16 mouse cellular contexts compared by ENCODE assay signal in genomic region chr9:42799694-42800093, GRCm38 (mm10).
"Had no signal": no experiment of that assay in that cellular context is flagged by ENCODE, and none has a peak within 500 bp of the region (broad histone marks: within the 10 kb centered on the region; RNA-seq: fewer than 3 reads in every experiment).

No protein-coding gene starts in this region.

- H3K4me3 ChIP-seq: heart, embryonic 13.5 days; heart, embryonic 15.5 days; hindbrain, embryonic 13.5 days; hindbrain, embryonic 15.5 days; kidney, embryonic 15.5 days; limb, embryonic 13.5 days; limb, embryonic 15.5 days had no signal

- DNase-seq: gastrocnemius, postnatal 14 days; gastrocnemius, postnatal 36 days; layer of hippocampus, adult 9-11 months; layer of hippocampus, postnatal 36 days had no signal

- H3K4me2 ChIP-seq: heart, embryonic 11.5 days; heart, embryonic 13.5 days; heart, embryonic 15.5 days; hindbrain, embryonic 13.5 days; hindbrain, embryonic 15.5 days; kidney, embryonic 15.5 days; limb, embryonic 13.5 days; limb, embryonic 15.5 days had no signal

- H3K27ac ChIP-seq: heart, embryonic 13.5 days; heart, embryonic 15.5 days; hindbrain, embryonic 13.5 days; hindbrain, embryonic 15.5 days; hindbrain, postnatal 0 days; kidney, embryonic 15.5 days; kidney, postnatal 0 days; limb, embryonic 13.5 days; limb, embryonic 15.5 days had no signal

- H3K9ac ChIP-seq: forebrain, postnatal 0 days; heart, embryonic 13.5 days; heart, embryonic 15.5 days; hindbrain, embryonic 13.5 days; hindbrain, embryonic 15.5 days; kidney, embryonic 15.5 days; limb, embryonic 13.5 days; limb, embryonic 15.5 days had no signal

- H3K36me3 ChIP-seq: heart, embryonic 13.5 days; heart, embryonic 15.5 days; hindbrain, embryonic 13.5 days; hindbrain, embryonic 15.5 days; kidney, embryonic 15.5 days; limb, embryonic 13.5 days; limb, embryonic 15.5 days had no signal

- H3K9me3 ChIP-seq: heart, embryonic 13.5 days; heart, embryonic 15.5 days; hindbrain, embryonic 13.5 days; hindbrain, embryonic 15.5 days; kidney, embryonic 15.5 days; limb, embryonic 13.5 days; limb, embryonic 15.5 days had no signal

- H3K27me3 ChIP-seq: hindbrain, embryonic 13.5 days; hindbrain, embryonic 15.5 days; kidney, embryonic 15.5 days; limb, embryonic 15.5 days had no signal

- ATAC-seq: intestine, embryonic 16.5 days had no signal
